Mouse (Mus musculus): ENCODE results near the gene F8. TPM values are rescaled to one million over a fixed set of nuclear protein-coding genes. Genes with fewer than 3 reads are reported as not detected.

F8 gene
- polyA plus RNA-seq, 1 experiment from 2014 or later, result 1.6 TPM

GRCm38 (mm10) chrX:75136938-75137337 lies 245.5 kb downstream of the F8 start:
- Histone ChIP-seq H3K4me2 (no peak overlapping the region), H3K4me3 (no peak overlapping the region), H3K9ac (no peak overlapping the region), H3K4me1 (no peaks in the 10 kb centered on the region), H3K36me3 (no peaks in the 10 kb centered on the region), H3K27me3 (no peaks in the 10 kb centered on the region), H3K27ac (no peak overlapping the region), H3K9me3 (no peaks in the 10 kb centered on the region)
- ATAC-seq (ENCODE audit: borderline replicate concordance, extremely low read depth, low FRiP score, low TSS enrichment), result no peak

GRCm38 (mm10) chrX:75130467-75131160 lies 251.8 kb downstream of the F8 start, which contains the start of gene Mpp1:
Gene Mpp1, minus strand, starts transcription at chrX:75131016.
- 0 out of 2 replicates have a peak, but pooled peaks cover 2% of the 10 kb centered on the region for H3K4me1 ChIP-seq
- peak; percentile 99 for ATAC-seq (ENCODE audit: borderline replicate concordance, extremely low read depth, low FRiP score, low TSS enrichment)
- no peaks in the 10 kb centered on the region for H3K27me3 ChIP-seq
- H3K4me3 ChIP-seq, result peak within 1 kb of the TSS; percentile 56
- H3K9me3 ChIP-seq, result no peaks in the 10 kb centered on the region
- 16% methylated on average over 36 of the region's 36 CpGs for WGBS
- peak within 1 kb of the TSS; percentile 78 for H3K27ac ChIP-seq
- peak within 1 kb of the TSS; percentile 64 for H3K9ac ChIP-seq
- H3K4me2 ChIP-seq, result peak within 1 kb of the TSS; percentile 53
- H3K36me3 ChIP-seq, result 0 out of 2 replicates have a peak, but pooled peaks cover under 1% of the 10 kb centered on the region

GRCm38 (mm10) chrX:75129474-75129873 lies 252.9 kb downstream of the F8 start:
- Histone ChIP-seq H3K4me2 (peak overlapping the region; percentile 53), H3K27ac (no peak overlapping the region), H3K27me3 (no peaks in the 10 kb centered on the region), H3K4me3 (0 out of 2 replicates have a peak overlapping the region, but pooled peaks have one; percentile 13), H3K9me3 (no peaks in the 10 kb centered on the region), H3K9ac (no peak overlapping the region), H3K36me3 (peaks cover 6% of the 10 kb centered on the region; the same call in 1 of the 2 replicates), H3K4me1 (0 out of 2 replicates have a peak, but pooled peaks cover 2% of the 10 kb centered on the region)
- WGBS, result 41% methylated on average over 2 of the region's 2 CpGs
- ATAC-seq (ENCODE audit: borderline replicate concordance, extremely low read depth, low FRiP score, low TSS enrichment), result no peak

- ATAC-seq (ENCODE audit: borderline replicate concordance, extremely low read depth, low FRiP score, low TSS enrichment), result 0 out of 2 replicates have a peak, but pooled peaks have one; percentile 3
- H3K9ac ChIP-seq, result no peak overlapping the region
- H3K27ac ChIP-seq, result peak overlapping the region; percentile 15; the same call in 1 of the 2 replicates
- H3K9me3 ChIP-seq, result no peaks in the 10 kb centered on the region
- no peaks in the 10 kb centered on the region for H3K27me3 ChIP-seq
- H3K4me3 ChIP-seq, result no peak overlapping the region
- H3K36me3 ChIP-seq, result peaks cover 6% of the 10 kb centered on the region; the same call in 1 of the 2 replicates
- peak overlapping the region; percentile 16; the same call in 1 of the 2 replicates for H3K4me2 ChIP-seq
- 0 out of 2 replicates have a peak, but pooled peaks cover 2% of the 10 kb centered on the region for H3K4me1 ChIP-seq
Observed at GRCm38 (mm10) chrX:75128333-75128980, 254.0 kb downstream of the F8 start.

- Histone ChIP-seq H3K27ac (no peak overlapping the region), H3K4me3 (no peak overlapping the region), H3K36me3 (peaks cover 6% of the 10 kb centered on the region; the same call in 1 of the 2 replicates), H3K4me2 (no peak overlapping the region), H3K4me1 (0 out of 2 replicates have a peak, but pooled peaks cover 2% of the 10 kb centered on the region), H3K9me3 (no peaks in the 10 kb centered on the region), H3K27me3 (no peaks in the 10 kb centered on the region), H3K9ac (no peak overlapping the region)
- no peak for ATAC-seq (ENCODE audit: borderline replicate concordance, extremely low read depth, low FRiP score, low TSS enrichment)
Observed at GRCm38 (mm10) chrX:75126893-75127292, 255.5 kb downstream of the F8 start.

GRCm38 (mm10) chrX:75125606-75126005 lies 256.8 kb downstream of the F8 start:
- 78% methylated on average over 3 of the region's 3 CpGs for WGBS
- H3K4me1 ChIP-seq, result 0 out of 2 replicates have a peak, but pooled peaks cover 2% of the 10 kb centered on the region
- H3K9me3 ChIP-seq, result no peaks in the 10 kb centered on the region
- H3K4me3 ChIP-seq, result no peak overlapping the region
- ATAC-seq (ENCODE audit: borderline replicate concordance, extremely low read depth, low FRiP score, low TSS enrichment), result no peak
- H3K9ac ChIP-seq, result no peak overlapping the region
- H3K36me3 ChIP-seq, result peaks cover 9% of the 10 kb centered on the region; the same call in 1 of the 2 replicates
- no peak overlapping the region for H3K4me2 ChIP-seq
- no peaks in the 10 kb centered on the region for H3K27me3 ChIP-seq
- H3K27ac ChIP-seq, result no peak overlapping the region

Other genes starting within 250 kb of the F8 start
- not detected in 2 replicates for gene Smim9, start 218.8 kb downstream of the F8 start, polyA plus RNA-seq (2015; fragmentation: Nextera tagmentation; extraction: Ambion mirVana)
- gene Fundc2, start 216 bp downstream of the F8 start, polyA plus RNA-seq (2015; fragmentation: Nextera tagmentation; extraction: Ambion mirVana), result 65.8 and 70.9 TPM in 2 replicates
- gene Cmc4, start 34.0 kb upstream of the F8 start, polyA plus RNA-seq (2015; fragmentation: Nextera tagmentation; extraction: Ambion mirVana), result 22.8 and 23.6 TPM in 2 replicates
- 9.8 and 12.0 TPM in 2 replicates for gene Mtcp1, start 34.0 kb upstream of the F8 start, polyA plus RNA-seq (2015; fragmentation: Nextera tagmentation; extraction: Ambion mirVana)
- gene Brcc3, start 34.0 kb upstream of the F8 start, polyA plus RNA-seq (2015; fragmentation: Nextera tagmentation; extraction: Ambion mirVana), result 66.9 and 69.5 TPM in 2 replicates
- gene Vbp1, start 131.7 kb upstream of the F8 start, polyA plus RNA-seq (2015; fragmentation: Nextera tagmentation; extraction: Ambion mirVana), result 174 and 176 TPM in 2 replicates
- 1.2 and 1.3 TPM in 2 replicates for gene Rab39b, start 195.6 kb upstream of the F8 start, polyA plus RNA-seq (2015; fragmentation: Nextera tagmentation; extraction: Ambion mirVana)

Data from lung, embryonic 15.5 days (tissue).